Mouse (Mus musculus) urinary bladder, postnatal 36 days (tissue): Measurements from ENCODE around the gene Aip.

Source experiments
- DNase-seq, 2 experiments: peaks; one replicate each; pipeline ENCODE4 v3.0.0; 2022; ENCODE audit warnings: low spot score in 2 of 2, mixed read lengths in 1 of 2

Aip gene

GRCm38 (mm10) chr19:4152445-4153231 lies 27.0 kb upstream of the Aip start:
- DNase-seq: no peak

- no peak for DNase-seq
Measured at GRCm38 (mm10) chr19:4151898-4152297, 26.2 kb upstream of the Aip start.

GRCm38 (mm10) chr19:4151488-4151860 lies 25.8 kb upstream of the Aip start:
- DNase-seq: no peak

- DNase-seq: no peak
Measured at GRCm38 (mm10) chr19:4150567-4151487, 25.2 kb upstream of the Aip start.

GRCm38 (mm10) chr19:4149764-4150461 lies 24.3 kb upstream of the Aip start:
- no peak for DNase-seq

GRCm38 (mm10) chr19:4149283-4149682 lies 23.6 kb upstream of the Aip start:
- no peak for DNase-seq

- DNase-seq: no peak
Measured at GRCm38 (mm10) chr19:4148819-4149218, 23.2 kb upstream of the Aip start.

GRCm38 (mm10) chr19:4148491-4148806 lies 22.8 kb upstream of the Aip start, which contains the start of gene Coro1b:
Gene Coro1b, plus strand, starts transcription at chr19:4148619.
- DNase-seq: peak; percentile 98 to 99

- DNase-seq: no peak
Measured at GRCm38 (mm10) chr19:4147782-4148490, 22.3 kb upstream of the Aip start.

GRCm38 (mm10) chr19:4147022-4147405 lies 21.4 kb upstream of the Aip start:
- DNase-seq: no peak

GRCm38 (mm10) chr19:4146366-4147021 lies 20.8 kb upstream of the Aip start:
- no peak for DNase-seq

GRCm38 (mm10) chr19:4145936-4146335 lies 20.3 kb upstream of the Aip start:
- no peak for DNase-seq

GRCm38 (mm10) chr19:4144550-4145498 lies 19.2 kb upstream of the Aip start:
- peak in 1 of 2 experiments; percentile 54 for DNase-seq

- no peak for DNase-seq
Measured at GRCm38 (mm10) chr19:4143759-4144268, 18.2 kb upstream of the Aip start, which contains the start of gene Cabp4. Gene Cabp4, minus strand, starts transcription at chr19:4144033.

GRCm38 (mm10) chr19:4142416-4143173 lies 16.9 kb upstream of the Aip start:
- DNase-seq: peak in 1 of 2 experiments; percentile 43

GRCm38 (mm10) chr19:4140147-4140546 lies 14.5 kb upstream of the Aip start:
- DNase-seq: no peak

GRCm38 (mm10) chr19:4139446-4139845 lies 13.8 kb upstream of the Aip start, which contains the start of gene Gpr152:
Gene Gpr152, plus strand, starts transcription at chr19:4139787.
- DNase-seq: no peak

GRCm38 (mm10) chr19:4137913-4138312 lies 12.3 kb upstream of the Aip start:
- DNase-seq: no peak

GRCm38 (mm10) chr19:4136463-4136862 lies 10.8 kb upstream of the Aip start:
- DNase-seq: no peak
